Mouse (Mus musculus): ENCODE measurements around the gene Ripply2.
"Not testable (repeated sequence)": the region's sequence is repeated elsewhere in the genome, so short reads cannot be mapped to it uniquely, and the experiment has no call there.

The Ripply2 gene

GRCm38 (mm10) chr9:87015288-87015937 is at the start of gene Ripply2:
Ripply2 (plus strand) TSS chr9:87015537.
- peak; percentile 22 to 54 for DNase-seq (ENCODE audit: low spot score in 2 of 2)

GRCm38 (mm10) chr9:86972471-86972870 is 42.9 kb upstream of the Ripply2 start:
- DNase-seq (ENCODE audit: low spot score in 2 of 2) = not testable (repeated sequence)

DNA sequence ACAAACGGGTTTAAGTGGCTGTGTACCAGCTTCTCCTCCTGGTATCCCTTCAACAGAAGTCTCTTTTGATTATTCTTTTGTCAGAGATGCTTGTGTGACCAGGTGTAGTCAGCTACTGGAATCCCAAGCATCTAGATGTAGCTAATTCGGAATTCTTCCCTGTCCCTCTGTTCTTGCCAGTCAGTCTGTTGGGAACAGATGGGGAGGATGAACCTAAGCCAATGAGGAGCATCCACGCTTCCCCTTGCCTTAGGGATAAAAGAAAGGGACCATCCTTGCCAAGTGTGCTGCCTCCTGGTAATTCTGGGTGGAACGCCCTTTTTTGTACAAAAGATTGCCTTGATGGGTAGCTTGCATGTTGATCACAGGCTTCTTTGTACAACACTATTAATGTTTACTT is 41.8 kb upstream of the Ripply2 start:
- no peak for DNase-seq (ENCODE audit: low spot score in 2 of 2)

DNA sequence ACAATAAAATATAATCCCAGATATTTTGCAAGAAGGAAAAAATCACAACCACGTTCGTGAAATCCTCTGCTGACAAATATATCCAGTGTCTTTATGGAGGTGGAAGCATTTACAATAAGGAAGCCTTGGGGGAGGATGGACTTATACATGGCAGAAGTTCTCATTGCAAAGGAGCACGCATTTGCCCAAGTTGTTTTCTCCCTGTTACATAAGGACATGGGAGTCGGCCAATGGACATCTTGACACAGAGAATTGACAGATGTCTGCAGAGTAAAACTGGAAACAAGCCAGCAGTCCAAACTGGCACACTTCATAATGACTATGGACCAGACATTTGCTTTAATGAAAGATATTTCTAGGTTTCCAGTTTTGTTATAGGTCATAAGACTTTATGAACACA is 38.4 kb upstream of the Ripply2 start:
- no peak for DNase-seq (ENCODE audit: low spot score in 2 of 2)

DNA sequence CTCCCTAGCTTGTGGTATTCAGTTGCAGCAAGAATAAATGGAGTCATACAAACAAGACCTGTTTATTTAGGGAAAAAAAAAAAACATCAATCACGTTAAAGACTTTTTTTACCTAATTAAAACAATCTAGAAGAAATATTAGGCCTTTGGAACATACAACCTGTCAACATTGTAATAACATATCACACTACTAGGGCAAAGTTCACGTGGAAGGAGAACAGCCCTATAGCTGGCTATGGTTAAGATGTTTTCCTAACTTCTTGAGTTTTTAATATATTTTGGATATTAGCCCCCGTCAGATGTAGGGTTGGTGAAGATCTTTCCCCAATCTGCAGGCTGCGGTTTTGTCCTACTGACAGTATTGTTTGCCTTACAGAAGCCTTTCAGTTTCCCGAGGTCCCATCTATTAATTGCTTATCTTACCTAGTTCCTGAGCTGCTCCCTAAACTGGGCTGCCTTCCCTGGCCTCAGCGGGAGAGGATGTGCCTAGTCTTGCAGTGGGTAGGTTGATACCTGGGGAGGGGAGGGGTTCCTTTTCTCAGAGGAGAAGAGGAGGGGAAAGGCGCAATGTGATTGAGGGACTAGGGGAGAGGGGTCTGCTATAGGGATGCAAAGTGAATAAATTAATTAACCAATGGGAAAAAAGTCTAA is 37.0 kb upstream of the Ripply2 start:
- no peak for DNase-seq (ENCODE audit: low spot score in 2 of 2)

- no peak for DNase-seq (ENCODE audit: low spot score in 2 of 2)
Measured at GRCm38 (mm10) chr9:86980048-86980447, 35.3 kb upstream of the Ripply2 start.

DNA sequence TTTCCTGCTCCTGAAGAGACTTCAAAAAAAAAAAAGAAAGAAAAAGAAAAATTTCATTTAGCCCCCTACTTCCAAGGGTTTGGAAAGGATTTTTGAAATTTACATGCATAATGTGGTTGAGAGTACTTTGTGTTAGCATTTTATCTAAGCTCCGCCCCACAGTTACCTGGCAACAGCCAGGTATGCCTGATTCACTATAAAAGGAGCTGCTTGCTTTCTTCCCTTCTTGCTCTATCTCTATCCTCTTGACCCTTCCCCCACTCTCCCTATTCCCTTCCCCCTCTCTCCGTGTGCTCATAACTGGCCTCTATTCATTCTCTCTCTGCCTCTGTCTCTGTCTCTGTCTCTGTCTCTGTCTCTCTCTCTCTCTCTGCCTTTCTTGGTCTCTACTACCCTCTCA is 34.4 kb upstream of the Ripply2 start:
- no peak for DNase-seq (ENCODE audit: low spot score in 2 of 2)

DNA sequence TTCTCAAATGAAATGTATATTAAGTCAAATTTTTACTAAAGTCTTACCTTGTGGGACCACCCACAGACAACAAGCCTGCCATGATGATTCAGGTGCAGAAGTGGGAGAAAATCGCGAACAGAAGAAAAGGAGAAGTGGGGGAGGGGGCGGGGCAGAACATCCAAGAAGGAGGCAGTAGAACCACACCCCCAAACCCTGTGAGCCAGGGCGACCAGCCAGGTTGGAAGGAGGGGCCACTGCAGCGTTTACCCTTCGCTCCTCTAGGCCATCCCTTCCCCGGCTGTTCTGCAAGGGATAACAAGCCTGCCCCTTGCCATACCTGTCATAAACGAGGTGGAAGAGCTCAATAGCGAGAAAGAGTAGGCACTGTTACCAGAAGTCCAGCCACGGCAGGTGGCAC is 33.8 kb upstream of the Ripply2 start:
- DNase-seq (ENCODE audit: low spot score in 2 of 2) = no peak

DNA sequence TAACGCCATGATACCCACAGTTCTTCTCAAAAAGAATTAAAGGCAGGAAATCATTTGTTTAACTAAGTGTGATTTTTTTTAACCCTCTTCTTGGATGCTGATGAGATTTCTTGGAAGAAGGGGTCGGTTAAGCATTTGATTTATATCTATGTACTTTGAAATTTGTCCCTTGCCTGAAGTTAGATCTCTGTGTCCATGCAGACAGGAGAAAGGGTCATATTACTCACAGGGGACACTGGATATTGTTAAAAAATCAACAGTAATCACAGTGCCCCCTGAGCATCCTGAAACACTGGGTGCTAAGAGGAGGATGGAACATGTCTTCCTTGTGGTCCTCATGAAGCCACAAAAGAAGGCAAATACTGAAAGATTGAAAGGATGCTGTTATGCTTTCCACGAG is 30.8 kb upstream of the Ripply2 start:
- DNase-seq (ENCODE audit: low spot score in 2 of 2) = no peak

GRCm38 (mm10) chr9:86985105-86985504 is 30.2 kb upstream of the Ripply2 start:
- no peak for DNase-seq (ENCODE audit: low spot score in 2 of 2)

GRCm38 (mm10) chr9:86986703-86987296 is 28.5 kb upstream of the Ripply2 start:
- no peak for DNase-seq (ENCODE audit: low spot score in 2 of 2)

- DNase-seq (ENCODE audit: low spot score in 2 of 2) = no peak
Measured at GRCm38 (mm10) chr9:86989822-86990221, 25.5 kb upstream of the Ripply2 start.

DNA sequence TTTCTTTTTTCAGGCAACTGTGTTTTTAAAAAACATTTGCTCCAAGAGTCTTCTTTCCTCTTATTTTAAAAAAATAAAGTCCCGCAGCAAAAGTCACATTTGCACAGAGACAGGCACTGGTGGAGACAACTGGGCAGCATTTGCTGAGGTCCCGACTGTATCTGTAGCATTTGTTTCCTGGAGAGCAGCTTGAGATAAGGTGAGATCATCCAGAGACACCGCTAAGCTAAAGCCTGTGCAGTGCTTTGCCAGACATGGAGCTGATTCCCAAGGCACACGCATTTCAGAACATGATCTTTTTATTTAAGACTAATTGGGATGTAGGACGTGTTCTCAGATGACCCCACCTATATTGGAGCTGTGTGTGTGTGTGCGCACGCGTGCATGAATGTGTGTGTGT is 23.6 kb upstream of the Ripply2 start:
- DNase-seq (ENCODE audit: low spot score in 2 of 2) = no peak

DNA sequence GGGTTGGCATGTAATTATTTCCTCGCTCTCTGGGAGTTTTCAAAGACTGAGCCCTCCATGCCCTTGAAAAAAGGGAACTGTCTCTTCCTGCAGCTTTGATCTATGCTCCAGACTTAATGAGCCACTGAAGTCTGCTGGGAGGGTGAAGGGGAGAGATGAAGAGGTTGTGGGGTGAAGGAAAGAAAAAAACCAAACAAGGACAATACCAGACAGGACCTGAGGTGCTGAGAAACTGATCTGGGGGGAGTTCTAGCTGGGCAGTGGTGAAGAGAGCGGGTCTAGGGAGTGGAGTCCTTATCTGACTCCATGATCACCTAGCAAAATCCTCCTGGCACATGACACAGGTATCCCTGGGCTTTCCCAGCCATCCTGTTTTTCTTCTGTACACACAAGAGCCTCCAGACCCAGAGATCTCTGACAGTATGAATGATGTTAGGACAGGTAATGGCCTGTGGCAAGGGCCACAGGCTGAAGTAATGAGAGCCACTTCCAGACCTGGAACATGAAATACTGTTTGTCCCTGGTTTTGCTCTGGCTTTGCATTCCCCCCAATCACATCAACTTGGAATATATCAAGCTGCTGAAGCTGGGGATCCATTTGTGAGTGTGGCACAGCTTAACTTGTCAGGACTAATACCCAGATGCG is 18.2 kb upstream of the Ripply2 start:
- no peak for DNase-seq (ENCODE audit: low spot score in 2 of 2)

- DNase-seq (ENCODE audit: low spot score in 2 of 2) = peak; percentile 52 to 71
Measured at GRCm38 (mm10) chr9:86999956-87000582, 15.3 kb upstream of the Ripply2 start.

GRCm38 (mm10) chr9:87004701-87005434 is 10.5 kb upstream of the Ripply2 start:
- no peak for DNase-seq (ENCODE audit: low spot score in 2 of 2)

DNA sequence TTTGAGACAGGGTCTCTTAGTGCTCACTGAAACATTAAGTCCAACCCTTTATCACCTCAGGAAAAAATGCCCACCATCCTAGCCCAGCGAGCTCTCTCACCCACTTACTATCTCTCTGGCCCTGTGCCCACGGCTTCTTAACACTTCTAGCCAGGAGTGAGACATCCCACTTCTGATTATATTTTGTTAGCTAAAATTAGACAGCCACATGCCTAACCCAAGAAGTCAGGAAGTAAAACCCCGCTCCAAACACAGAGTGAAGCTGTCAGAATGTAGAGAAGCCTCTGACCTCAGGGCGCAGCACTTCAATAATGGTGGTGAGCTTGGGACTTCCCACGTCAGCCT is 9.9 kb upstream of the Ripply2 start:
- DNase-seq (ENCODE audit: low spot score in 2 of 2) = no peak

DNA sequence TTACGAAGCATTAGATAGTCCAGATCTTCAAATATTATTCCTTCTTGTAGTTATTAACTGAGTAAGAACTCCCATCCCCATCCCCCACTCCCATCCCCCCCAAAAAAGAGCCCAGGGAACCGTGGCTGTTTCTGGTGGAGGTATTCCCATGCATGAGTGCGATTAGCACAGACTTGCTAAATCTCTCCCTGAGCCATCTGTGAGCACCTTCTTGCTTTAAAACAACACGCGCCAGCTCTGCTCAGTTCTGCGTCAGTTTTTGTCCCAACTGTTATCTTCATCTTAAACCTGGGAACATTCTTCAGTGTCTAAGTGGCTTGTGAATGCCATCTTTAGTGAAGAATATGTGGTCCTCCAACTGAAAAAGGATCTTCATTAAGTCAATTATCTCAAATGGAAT is 6.8 kb upstream of the Ripply2 start:
- DNase-seq (ENCODE audit: low spot score in 2 of 2) = no peak

DNA sequence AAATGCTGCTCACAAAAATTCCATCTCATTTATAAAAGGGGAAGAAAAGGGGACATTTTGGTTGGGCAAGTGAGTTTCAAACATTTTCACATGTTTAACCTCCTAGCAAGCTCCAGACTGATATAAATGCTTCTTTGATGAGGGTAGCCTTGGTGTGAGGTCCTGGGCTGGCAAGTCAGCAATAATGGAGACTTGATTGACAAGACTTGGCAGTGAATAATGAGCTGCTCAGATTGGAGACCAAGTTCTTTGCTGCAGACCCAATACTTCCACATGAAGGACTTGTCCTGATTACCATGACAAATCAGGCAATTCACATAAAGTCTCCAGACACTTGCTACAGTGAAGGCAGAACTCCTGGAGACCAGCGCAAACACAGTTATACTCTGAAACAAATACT is 6.4 kb upstream of the Ripply2 start:
- no peak for DNase-seq (ENCODE audit: low spot score in 2 of 2)

- DNase-seq (ENCODE audit: low spot score in 2 of 2) = no peak
Measured at GRCm38 (mm10) chr9:87015938-87016294, 579 bp downstream of the Ripply2 start.

- DNase-seq (ENCODE audit: low spot score in 2 of 2) = peak; percentile 90 to 91
Measured at GRCm38 (mm10) chr9:87021778-87022523, 6.6 kb downstream of the Ripply2 start, which contains the start of gene Cyb5r4. Cyb5r4 (plus strand) TSS chr9:87022014.
